Mouse (Mus musculus) heart, postnatal 0 days (tissue): ENCODE data around the gene Decr2. TPM values are rescaled to one million over a fixed set of nuclear protein-coding genes. Genes with fewer than 3 reads are reported as not detected.

Source experiments
- ATAC-seq: fragments of 200-750 bp; cut with Nextera tagmentation; 2 replicates; pipeline ENCODE4 v1.8.0; 2017; ENCODE audit warnings: low read depth, moderate number of reproducible peaks, moderate library complexity; ENCODE audit not compliant: insufficient read depth
- DNase-seq: peaks from one replicate; pipeline ENCODE4 v3.0.0-alpha.2; 2016; ENCODE audit warnings: low spot score
- H3K27ac ChIP-seq: fragments of 300-500 bp; sonication (generic); 2 replicates; pipeline ENCODE4 v1.5.1; 2014; ENCODE audit warnings: low read depth, mild to moderate bottlenecking
- H3K27me3 ChIP-seq: fragments of 300-500 bp; sonication (generic); 2 replicates; pipeline ENCODE4 v1.6.1; 2014; ENCODE audit warnings: low read length, mixed read lengths; ENCODE audit not compliant: control insufficient read depth, insufficient read depth
- H3K36me3 ChIP-seq: fragments of 300-500 bp; sonication (generic); replicated peaks from 2 replicates; pipeline ENCODE4 v1.6.1; 2014; ENCODE audit warnings: low read length, mixed read lengths; ENCODE audit not compliant: control insufficient read depth, insufficient read depth
- H3K4me1 ChIP-seq: fragments of 300-500 bp; sonication (generic); 2 replicates; pipeline ENCODE4 v1.6.1; 2014; ENCODE audit warnings: antibody characterized with exemption; ENCODE audit not compliant: control insufficient read depth, insufficient read depth
- H3K4me2 ChIP-seq: fragments of 300-500 bp; sonication (generic); 2 replicates; pipeline ENCODE4 v1.6.1; 2014; ENCODE audit warnings: low read depth, mild to moderate bottlenecking, low read length, moderate library complexity
- H3K4me3 ChIP-seq: fragments of 300-500 bp; sonication (generic); 2 replicates; pipeline ENCODE4 v1.5.1; 2014; ENCODE audit warnings: low read depth, low read length
- H3K9ac ChIP-seq: fragments of 300-500 bp; sonication (generic); replicated peaks from 2 replicates; pipeline ENCODE4 v1.6.1; 2014; ENCODE audit warnings: low read depth, low read length, mixed read lengths
- H3K9me3 ChIP-seq: fragments of 300-500 bp; sonication (generic); replicated peaks from 2 replicates; pipeline ENCODE4 v1.6.1; 2016; ENCODE audit warnings: low read length; ENCODE audit not compliant: control insufficient read depth
- CTCF ChIP-seq: IDR thresholded peaks from 2 replicates; pipeline ENCODE4 v1.5.1; 2016; ENCODE audit warnings: antibody characterized with exemption, control low read depth, low read depth
- EP300 ChIP-seq: IDR thresholded peaks from 2 replicates; pipeline ENCODE4 v1.6.1; 2016; ENCODE audit warnings: antibody characterized with exemption, low read depth
- WGBS: fragments of 180-500 bp; shearing (Covaris S2); extraction: QIAGEN DNeasy Blood & Tissue Kit; methylation state at CpG from one replicate; pipeline ENCODE4 v1.1.7; 2014; 5-methylcytosine and 5-hydroxymethylcytosine counted together
- polyA plus RNA-seq: library from polyadenylated mRNA; unstranded; fragments of >200 nt; fragmentation: Nextera tagmentation; extraction: Ambion mirVana; gene quantifications from 2 replicates; pipeline ENCODE4 v1.2.1, GENCODE M21; 2015
- total RNA-seq: library from RNA; depleted of rRNA; stranded (reverse); fragments of >200 nt; gene quantifications from 2 replicates; pipeline ENCODE4 v1.2.3, GENCODE M21; 2014; ENCODE audit warnings: low replicate concordance

The Decr2 gene
- total and polyA plus RNA-seq, 2 experiments from 2014 or later, result 35.3 to 44.6 TPM

DNA sequence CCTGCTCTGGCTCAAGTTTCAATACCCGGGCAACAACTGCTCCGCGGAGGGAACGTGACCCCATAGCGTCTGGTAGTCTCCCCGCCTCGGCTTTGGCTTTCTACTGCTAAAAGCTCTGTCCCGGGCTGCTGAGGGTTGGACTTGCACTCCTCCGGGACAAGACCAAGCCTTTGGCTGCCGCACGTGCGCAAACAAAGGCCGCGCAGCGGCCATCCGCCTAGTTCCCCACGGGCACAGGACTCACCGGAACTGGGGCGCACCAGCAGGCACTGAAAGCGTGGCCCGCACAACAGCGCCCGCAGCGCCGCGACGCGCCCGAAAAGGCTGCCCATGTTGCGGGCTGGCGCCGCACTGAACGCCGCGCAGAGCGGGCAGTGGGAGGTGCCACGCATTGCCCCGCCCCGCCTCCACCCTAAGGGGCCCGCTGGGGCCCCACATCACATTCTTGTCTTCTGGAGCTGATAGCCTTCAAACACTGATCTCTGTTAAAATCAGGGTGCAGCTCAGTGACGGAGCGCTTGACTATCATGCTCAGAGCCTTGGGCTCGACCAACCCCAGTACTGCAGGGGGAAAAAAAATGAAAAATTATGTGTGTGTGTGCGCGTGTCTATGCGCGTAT lies 5.1 kb upstream of the Decr2 start, which contains the start of gene Nme4:
Gene Nme4, minus strand, starts transcription at position 482 of the 620 bp plus-strand sequence.
- Histone ChIP-seq H3K36me3 (no peaks in the 10 kb centered on the region), H3K27ac (0 out of 2 replicates have a peak within 1 kb of the TSS, but pooled peaks have one; percentile 31), H3K4me3 (peak within 1 kb of the TSS; percentile 58), H3K9me3 (no peaks in the 10 kb centered on the region), H3K9ac (peak within 1 kb of the TSS; percentile 62), H3K27me3 (no peaks in the 10 kb centered on the region), H3K4me2 (peak within 1 kb of the TSS; percentile 88), H3K4me1 (no peaks in the 10 kb centered on the region)
- TF ChIP-seq EP300, result no peak
- TF ChIP-seq CTCF, result no peak
- DNase-seq (peak; percentile 9), ATAC-seq (peak; percentile 60)
- WGBS, result 2% methylated on average over 47 of the region's 47 CpGs

DNA sequence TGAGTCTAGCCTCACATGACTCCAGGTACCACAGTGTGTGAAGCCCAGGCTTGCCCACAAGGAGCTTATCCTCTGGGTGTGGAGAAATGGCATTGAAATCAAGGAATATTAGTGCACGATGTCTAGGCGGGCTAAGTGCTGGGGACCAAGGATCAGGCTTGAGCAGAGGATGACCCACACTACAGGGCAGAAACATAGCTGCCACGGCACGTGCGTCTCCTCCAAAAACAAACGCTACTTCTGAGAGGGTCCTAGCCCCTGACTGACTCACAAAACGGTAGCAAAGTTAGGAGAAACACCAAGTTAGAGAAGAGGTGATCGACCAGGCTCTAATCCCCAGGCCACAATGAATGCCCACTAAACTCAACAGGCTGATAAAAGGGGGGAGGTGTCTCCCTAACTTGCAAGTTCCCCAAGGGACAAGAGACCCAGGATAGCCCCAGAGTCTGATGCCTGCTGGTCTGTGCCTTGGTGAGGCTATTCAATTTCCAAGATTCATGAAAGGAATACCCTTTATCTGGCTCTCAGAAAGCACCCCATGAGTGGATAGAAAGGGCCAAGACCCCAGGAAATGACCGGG lies 4.5 kb upstream of the Decr2 start:
- 49% methylated on average over 9 of the region's 9 CpGs for WGBS
- no peak for ATAC-seq
- no peak overlapping the region for H3K27ac ChIP-seq

GRCm38 (mm10) chr17:26087059-26087564 lies 3.0 kb downstream of the Decr2 start:
- ATAC-seq (no peak), DNase-seq (no peak)
- no peak overlapping the region for H3K4me3 ChIP-seq
- H3K4me1 ChIP-seq, result peaks cover 3% of the 10 kb centered on the region; the same call in 1 of the 2 replicates
- H3K9ac ChIP-seq, result no peak overlapping the region
- H3K36me3 ChIP-seq, result 0 out of 2 replicates have a peak, but pooled peaks cover 6% of the 10 kb centered on the region
- H3K4me2 ChIP-seq, result no peak overlapping the region
- WGBS, result 83% methylated on average over 9 of the region's 9 CpGs
- H3K27ac ChIP-seq, result no peak overlapping the region
- H3K9me3 ChIP-seq, result no peaks in the 10 kb centered on the region
- TF ChIP-seq CTCF (no peak), EP300 (no peak)
- no peaks in the 10 kb centered on the region for H3K27me3 ChIP-seq

More for the DNA sequence above, 4.5 kb upstream of the Decr2 start:
- Histone ChIP-seq H3K36me3 (no peaks in the 10 kb centered on the region), H3K4me2 (peak overlapping the region; percentile 88), H3K4me1 (peaks cover 2% of the 10 kb centered on the region; the same call in 1 of the 2 replicates), H3K9ac (peak overlapping the region; percentile 62; the same call in 1 of the 2 replicates), H3K27me3 (no peaks in the 10 kb centered on the region), H3K4me3 (peak overlapping the region; percentile 58), H3K9me3 (no peaks in the 10 kb centered on the region)
- DNase-seq, result no peak
- TF ChIP-seq EP300, result no peak
- TF ChIP-seq CTCF, result no peak

DNA sequence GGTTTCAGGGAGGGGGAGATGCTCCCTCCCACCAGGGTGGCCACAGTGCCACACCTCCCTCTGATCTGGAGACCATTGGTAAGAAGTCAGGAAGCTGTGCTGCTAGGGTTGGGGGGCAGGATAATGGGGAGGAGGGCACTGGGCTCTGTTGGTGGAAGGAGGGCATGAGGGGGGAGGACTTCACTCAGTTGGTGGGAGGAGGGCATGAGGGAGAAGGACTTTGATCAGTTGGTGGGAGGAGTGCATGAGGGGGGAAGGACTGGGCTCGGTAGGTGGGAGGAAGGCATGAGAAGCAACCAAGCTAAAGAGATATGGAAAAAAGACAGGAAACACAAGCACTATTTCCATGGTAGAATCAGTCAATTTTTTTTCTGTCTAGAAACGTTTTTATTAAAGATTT lies 9.3 kb downstream of the Decr2 start:
- WGBS, result 25% methylated on average over 2 of the region's 2 CpGs
- Histone ChIP-seq H3K27ac (no peak overlapping the region), H3K4me3 (no peak overlapping the region), H3K4me2 (no peak overlapping the region), H3K27me3 (no peaks in the 10 kb centered on the region), H3K9ac (no peak overlapping the region), H3K36me3 (0 out of 2 replicates have a peak, but pooled peaks cover 6% of the 10 kb centered on the region), H3K9me3 (no peaks in the 10 kb centered on the region), H3K4me1 (no peaks in the 10 kb centered on the region)
- ATAC-seq, result no peak
- no peak for DNase-seq
- TF ChIP-seq EP300 (no peak), CTCF (no peak)

- H3K9me3 ChIP-seq, result no peaks in the 10 kb centered on the region
- no peak for DNase-seq
- WGBS, result 78% methylated on average over 2 of the region's 2 CpGs
- H3K27ac ChIP-seq, result no peak overlapping the region
- no peaks in the 10 kb centered on the region for H3K4me1 ChIP-seq
- no peak for ATAC-seq
- no peak overlapping the region for H3K4me2 ChIP-seq
- H3K9ac ChIP-seq, result no peak overlapping the region
- H3K27me3 ChIP-seq, result no peaks in the 10 kb centered on the region
- H3K36me3 ChIP-seq, result 0 out of 2 replicates have a peak, but pooled peaks cover 6% of the 10 kb centered on the region
- no peak overlapping the region for H3K4me3 ChIP-seq
- TF ChIP-seq CTCF (no peak), EP300 (no peak)
These were observed 11.3 kb downstream of the Decr2 start for GRCm38 (mm10) chr17:26078851-26079250.
